Mouse (Mus musculus) frontal cortex, postnatal 10 days (tissue): ENCODE measurements around the gene Thtpa.
A peak's percentile ranks its signal among the peaks of the same experiment; 100 is the strongest.

Source experiments
- DNase-seq, 2 experiments: peaks; one replicate each; pipeline ENCODE4 v3.0.0; 2022; ENCODE audit warnings: low spot score in 2 of 2, mixed read lengths in 1 of 2

Thtpa gene

DNA sequence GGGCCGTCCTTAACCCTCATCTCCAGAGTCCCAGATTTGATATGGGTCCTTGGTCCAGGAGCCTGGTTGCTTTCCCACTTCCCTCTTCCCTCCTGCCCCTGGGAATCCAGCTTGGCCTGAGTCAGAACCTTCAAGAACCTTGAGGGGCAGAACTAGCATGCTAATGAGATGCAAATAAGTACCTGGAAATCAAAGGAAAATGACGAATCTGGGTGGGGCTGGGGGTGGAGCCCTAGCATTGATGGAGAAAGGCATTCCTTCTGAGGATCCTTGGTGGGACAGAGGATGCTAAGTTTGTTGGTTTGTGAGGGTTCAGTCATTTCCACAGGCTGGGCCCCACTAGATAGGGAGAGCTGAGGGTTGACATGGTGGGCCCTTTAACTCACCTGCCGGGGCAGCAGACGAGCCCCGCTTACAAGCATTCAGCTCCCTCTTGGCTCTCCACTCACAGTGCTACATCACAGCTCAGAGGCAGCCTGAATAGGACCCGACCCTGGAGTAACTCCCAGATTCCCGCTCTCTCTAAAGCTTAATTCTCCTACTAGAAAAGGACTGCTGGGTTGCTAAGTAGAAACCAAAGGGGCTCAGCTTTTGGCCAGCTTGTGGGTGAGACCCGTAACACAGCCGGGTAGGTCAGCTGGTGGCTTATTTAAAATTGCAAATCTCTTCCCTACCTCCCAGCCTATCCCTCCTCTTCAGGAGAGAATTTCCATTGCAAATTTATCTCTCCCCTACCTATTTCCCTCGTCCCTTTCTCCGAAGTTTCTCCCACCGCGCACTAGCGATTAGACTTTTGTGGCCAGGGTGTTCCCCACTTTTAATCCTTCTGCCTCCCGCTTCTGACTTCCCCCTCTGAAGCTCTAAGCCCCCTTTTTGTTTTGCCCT, 16.9 kb upstream of the Thtpa start:
- DNase-seq: no peak

DNA sequence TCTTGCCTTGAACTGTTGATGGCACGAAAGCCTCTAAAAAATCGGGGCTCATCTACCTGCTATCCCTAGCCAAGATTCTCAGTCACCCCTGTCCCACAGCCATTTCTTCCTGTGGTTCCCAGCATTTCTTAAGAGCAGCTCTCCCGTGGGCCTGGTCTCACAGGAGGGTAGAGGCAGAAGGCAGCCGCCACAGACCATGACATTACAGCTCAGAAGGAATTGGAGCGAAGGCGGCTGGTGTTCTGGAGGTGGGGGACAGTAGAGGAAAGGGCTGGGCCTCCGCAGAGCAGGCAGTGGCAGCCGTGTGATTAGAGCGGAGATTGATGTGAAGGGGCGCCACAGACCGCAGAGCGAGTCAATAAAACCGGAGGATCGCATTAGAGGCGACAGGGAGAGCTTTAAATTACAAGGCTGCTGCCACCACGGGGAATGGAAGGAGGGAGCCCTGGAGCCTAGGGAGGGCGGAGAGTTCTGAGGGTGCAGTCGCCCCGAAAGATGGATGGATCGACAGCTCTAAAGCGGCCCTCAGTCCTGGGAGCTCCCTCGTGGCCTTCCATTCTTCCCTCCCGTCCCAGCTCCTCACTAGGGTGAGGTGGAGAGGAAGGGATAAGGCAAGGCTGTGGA, 16.1 kb upstream of the Thtpa start:
- DNase-seq: no peak

DNA sequence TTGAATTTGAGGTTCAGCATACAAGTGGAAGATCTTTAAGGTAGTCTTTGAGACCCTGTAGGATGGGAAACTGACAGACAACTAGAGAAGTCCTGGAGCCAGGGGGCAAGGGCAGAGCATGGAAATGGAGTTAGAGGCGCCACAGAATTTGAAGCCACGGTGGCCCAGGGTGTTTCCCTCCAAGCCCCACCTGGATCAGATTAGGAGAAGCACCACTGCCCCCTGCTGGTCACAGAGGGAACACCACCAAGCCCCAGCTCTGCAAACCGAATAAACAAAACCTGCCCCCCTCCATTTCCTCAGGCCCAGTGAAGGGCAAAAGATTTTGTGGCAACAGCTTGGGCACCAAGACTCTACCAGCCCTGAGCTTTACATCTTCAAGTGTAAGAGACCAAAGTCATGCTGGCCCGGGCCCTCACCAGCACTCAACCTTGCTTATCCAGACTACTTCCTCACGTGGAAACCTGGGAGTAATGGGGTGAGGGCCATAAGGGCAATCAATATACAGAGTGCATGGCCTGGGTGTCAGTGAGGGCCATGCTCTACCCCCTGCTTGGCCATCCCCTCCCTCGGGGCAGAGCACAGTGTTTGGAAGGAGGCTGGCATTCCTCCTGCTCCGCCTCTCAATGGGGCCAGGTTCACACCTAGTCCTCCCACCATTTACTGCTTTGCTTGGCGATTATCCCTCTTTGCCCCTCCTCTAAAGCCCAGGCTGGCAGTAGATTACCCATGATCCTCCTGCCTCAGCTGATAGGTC, 15.2 kb upstream of the Thtpa start:
- peak in 1 of 2 experiments; percentile 67 for DNase-seq

DNA sequence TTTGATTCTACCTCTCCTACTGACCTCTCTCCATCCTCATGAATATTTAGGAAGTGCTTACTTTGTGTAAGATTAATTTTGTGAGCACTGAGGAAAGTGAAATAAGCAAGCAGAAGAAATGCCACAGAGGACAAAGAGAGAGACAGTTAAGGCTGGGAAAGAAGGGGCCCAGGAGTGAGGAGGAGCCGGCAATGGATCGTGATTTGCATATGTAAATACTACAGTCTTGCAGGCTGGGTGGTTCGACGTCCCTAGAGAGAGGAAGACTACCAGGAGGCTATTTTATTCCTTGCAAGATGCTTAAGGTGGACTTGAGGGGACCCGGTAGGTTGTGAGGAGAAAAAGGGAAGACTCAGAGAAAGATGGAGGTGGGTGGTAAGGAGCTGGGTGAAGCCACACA, 13.5 kb upstream of the Thtpa start:
- no peak for DNase-seq

DNA sequence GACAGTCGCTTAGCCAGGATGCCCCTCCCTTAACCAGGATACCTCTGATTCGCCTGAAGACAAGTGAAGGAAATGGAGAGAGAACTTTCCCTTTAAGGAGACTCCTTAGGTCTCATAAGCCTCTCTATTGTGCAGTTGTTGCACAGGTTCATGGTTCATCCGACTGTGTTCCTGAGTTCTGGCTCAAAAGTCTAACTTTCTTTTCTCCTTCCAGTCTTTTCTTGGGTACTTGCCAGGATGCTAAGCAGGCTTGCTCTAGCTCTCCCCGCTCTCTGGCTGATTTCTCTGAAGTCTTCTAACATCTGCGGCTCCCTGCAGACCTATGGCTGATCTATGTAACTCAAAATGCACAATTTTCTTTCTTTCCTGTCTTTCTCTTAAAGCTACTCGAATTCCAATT, 11.1 kb upstream of the Thtpa start:
- no peak for DNase-seq

DNA sequence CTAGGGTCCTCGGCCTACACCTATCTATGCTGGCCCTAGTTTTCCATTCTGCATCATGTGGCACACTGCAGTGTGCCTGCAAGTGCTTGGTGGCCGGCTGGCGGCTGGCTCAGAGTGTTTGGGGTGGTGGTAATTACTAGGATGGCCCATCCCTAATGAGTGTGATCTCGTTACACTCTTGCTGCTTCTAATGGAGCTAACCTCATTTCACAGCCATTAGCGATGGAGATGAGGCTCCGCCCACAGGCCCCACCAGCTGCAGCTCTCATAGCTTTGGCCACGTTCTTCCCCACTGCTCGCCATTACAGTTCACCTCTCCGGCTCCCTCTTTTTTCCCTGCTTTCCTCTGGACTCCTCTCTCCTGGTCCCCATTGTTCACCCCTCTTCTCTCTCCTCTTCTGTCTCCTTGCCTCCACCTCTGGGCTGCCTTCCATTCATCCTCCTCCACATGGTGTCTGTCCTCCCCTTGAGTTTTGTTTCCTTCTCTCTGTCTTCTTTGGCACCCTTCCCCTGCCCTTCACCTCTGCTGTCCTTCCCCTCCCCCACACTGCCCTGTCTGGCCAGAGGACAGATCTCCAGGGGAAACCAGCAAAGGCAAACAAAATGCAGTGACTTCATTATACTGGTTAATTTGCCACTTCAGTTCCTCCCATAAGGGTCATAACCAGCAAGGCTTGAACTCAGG, 9.1 kb upstream of the Thtpa start:
- no peak for DNase-seq

DNA sequence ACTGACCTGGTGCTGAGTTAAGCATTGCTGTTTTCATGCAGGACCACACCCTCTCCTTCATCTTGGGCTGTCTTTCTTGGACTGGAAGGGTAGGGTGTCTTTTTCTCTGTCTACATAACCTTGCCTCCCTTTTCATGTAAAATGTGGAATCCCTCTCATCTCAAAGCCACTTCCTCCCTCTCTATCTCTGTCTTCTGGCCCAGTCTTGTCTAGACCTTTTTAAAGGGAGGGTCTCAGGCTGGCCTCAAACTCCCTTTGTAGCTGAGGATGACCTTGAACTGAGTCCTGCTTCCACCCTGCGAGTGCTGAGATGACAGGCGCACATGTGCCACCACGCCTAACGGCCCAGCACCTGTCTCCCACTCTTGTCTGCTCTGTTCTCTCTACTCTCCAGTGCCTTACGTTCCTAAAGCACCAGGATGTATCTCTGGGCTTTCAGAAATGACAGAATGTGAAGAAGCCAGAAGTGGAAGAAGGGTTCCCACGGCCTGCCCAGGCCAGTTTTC, 8.5 kb upstream of the Thtpa start:
- DNase-seq: no peak

DNA sequence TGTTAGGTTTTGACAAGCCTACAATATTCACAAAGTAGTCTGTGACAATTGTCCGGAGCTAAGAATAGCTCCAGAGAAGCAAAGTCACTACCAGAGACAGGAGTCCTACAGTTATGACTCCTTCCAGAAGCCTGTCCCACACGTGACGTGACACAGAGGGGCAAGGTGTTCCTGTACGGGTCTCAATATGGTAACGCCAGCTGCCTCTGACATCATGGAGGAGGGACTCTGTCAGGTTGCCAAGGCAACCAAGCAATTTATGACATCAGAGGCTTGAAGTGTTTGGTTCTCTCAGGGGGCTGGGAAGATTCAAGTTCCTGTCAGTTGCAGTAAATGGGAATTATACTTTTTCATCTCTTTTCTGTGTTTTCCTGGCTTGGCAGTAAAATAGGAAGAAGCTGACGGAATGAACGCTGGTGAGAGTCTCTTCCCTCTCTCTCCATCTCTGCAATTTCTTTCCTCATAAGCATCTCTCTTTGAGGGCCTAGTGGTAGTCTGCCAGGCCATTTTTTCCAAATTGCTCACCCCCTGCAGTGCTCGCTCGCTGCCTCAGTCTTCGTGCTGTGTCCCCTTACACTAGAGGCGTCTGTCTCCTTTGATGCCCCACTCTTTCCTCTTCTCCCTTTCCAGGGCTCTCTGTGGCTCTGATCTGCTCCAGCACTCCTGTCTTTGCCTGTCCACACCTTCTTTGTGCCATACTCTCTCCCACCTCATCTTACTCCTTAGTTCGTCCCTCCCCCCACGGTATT, 5.2 kb upstream of the Thtpa start:
- DNase-seq: no peak

DNA sequence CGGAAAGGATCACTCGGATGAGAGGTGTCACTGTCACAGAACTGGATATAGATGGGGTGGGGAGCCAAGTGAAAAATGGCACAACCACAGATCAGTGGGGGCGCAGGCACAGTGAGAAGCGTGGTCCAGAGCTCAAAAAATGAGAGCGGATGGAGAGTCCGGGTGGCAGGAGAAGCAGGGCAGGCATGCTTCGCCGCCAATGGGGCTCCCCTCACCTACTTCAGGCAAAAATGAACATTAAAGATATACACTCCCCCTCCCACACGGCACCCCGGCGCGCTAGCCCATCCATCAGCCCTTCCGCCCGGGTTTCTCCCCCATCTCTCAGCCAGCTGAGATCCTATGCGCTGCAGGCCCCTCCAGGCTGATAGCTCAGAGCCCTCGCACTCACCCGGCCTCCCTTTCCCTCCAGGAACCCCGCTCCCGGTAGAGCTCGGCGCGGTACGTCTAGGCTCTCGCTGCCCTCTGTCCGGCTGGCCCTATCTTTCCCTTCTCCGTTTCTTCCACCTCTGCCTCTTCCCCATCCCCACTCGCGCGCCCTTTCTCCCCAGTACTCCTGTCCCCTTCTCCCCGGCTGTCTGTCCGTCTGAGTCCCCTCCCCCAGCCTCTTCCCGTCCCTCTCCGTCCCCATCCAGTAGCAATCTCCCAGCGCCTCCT, 3.2 kb upstream of the Thtpa start:
- peak in 1 of 2 experiments; percentile 54 for DNase-seq

DNA sequence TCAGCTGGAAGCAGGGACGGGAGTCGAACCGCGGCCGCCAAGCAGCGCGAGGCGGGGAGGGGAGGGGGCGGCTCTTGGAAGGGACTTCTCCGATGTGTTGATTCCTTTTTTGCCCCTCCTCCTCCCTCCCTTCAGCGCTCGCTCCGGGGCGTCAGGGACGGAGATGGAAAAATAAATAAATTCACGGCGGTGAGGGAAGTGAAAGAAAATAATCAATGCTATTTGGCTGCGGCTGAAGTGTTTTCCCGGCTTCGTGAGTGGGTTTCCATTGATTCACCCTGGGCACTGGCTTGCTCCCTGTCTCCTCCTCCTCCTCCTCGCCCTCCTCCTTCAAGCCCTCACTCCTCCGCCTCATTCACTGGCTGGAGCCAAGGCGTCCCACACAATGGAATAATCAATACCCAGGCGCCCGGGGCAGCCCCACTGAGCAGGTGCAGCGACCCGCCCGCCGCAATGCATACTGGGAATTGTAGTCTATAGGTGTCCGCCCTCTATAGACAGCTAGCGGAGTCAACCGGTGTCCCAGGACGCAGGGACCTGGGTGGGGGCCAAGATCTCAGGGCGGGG, 2.5 kb upstream of the Thtpa start, which contains the start of gene Zfhx2:
Zfhx2 (minus strand) TSS at position 314 of the 567 bp plus-strand sequence.
- DNase-seq: peak; percentile 92 to 93

DNA sequence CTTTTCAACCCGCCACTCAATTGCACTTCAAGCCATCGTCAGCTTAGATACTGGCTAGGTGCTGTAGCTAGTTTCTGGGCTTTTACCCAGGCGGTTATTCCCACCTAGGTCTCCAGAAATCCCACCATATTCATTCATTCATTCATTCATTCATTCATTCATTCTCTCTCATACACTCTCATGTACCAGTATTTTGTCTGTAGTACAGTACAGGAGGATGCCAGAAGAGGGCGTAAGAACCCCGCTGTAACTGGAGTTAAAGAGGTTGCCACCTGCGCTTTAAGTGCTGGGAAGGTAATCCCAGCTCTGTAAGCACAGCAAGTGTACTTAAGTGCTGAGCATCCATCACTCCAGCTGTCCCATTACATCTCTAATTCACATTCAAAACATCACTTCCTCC, 657 bp upstream of the Thtpa start:
- no peak for DNase-seq

DNA sequence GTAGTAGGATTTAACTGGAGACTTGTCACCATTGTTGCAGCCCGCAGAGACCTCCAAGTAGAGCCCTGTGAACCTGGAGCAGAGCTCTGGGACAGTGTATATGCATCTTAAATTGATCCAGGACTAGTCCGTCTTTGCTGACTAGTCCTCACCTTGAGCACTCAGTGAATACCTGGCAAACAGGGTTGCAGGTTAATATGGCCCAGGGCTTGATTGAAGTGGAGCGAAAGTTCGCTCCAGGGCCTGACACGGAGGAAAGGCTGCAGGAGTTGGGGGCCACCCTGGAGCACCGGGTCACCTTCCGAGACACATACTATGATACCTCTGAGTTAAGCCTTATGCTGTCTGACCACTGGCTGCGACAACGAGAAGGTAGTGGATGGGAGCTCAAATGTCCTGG, 679 bp downstream of the Thtpa start:
- DNase-seq: no peak

DNA sequence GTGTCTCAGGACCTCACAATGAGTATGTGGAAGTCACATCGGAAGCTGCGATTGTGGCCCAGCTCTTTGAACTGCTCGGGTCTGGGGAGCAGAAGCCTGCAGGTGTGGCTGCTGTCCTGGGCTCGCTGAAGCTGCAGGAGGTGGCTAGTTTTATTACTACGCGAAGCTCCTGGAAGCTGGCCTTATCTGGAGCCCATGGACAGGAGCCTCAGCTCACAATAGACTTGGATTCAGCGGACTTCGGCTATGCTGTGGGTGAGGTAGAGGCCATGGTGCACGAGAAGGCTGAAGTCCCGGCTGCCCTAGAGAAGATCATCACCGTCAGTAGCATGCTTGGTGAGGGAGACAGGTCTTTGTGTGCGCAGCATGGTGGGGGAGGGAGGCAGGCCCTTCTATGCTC, 1.1 kb downstream of the Thtpa start:
- DNase-seq: no peak

DNA sequence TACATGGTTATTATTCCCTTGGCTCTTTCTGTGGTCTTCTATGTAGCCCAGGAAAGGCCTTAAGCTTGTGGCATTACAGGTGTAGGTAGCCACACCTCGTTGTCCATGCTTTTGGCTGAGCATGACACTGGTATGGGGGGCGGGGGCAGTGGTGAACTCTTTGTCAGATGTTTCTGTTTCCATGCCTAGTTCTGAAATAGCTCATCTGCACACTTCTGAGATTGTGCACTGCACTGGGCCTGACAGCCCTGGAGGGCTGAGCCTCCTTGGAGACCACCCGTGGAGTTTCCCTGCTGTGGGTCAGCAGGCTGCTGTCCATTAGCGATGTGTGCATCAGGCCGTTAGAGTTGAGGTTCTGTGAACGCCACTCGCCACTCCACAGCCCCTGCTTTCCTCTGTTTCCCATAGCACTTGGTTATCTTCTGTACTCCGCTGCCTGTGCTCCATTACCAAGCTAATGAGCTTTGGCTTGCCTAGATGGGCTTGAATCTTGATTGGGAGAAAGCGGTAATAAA, 2.0 kb downstream of the Thtpa start:
- DNase-seq: no peak

DNA sequence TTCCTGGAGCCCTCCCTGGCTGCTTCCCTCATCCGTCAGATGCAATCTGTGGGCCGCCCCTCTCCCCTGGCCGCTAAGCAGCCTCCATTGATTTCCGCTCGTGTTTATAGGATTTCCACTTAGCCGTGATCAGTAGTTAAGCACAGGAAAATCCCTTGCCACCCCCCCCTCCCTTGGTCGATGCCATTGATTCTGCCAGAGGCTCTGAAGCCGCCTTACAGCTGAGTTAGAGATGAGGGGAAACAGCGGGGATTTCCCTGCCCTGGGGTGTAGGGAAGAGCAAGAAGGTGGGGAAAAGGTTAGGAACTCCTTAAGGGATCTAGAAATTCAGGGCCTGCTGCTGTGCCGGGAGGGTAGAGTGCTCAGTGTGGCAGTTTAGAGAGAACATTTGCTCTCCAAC, 3.1 kb downstream of the Thtpa start:
- no peak for DNase-seq

DNA sequence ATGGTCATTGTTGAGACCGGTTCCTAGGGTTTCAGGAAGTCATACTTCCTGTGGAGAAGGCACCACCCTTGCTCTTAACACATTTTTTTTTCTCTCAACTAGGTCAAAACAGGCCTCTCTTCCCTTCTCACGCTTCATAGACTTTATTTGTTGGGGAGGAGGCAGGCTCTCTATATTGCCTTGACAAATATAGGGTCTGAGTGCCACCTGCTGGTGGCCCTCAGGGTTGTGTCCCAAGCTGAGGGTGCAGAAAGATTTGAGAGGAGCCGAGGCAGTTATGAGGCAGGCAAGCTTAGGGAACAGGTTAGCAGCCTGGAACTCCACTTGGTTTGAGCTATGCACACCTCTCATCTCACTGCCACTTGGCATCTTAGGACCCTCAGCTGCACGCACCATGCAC, 3.5 kb downstream of the Thtpa start:
- no peak for DNase-seq

DNA sequence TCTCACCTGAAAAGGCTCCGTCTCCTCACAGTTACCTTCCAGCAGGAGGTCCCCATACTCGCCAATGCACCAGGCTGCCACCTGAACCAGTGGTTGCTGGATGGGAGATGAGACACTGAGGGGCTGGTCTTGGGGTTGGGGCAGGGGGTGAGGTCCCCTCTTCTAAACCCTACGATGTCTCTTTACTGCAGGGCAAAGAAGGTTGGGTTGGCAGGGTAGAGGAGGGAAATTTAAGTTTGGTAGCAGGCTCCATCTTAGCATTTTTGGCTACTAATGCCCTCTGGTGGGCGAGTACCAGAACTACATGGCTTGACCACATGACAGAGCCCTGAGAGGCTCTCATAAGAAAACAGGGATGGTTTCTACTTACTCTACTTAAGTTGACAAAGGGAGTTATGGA, 7.0 kb downstream of the Thtpa start:
- DNase-seq: no peak

DNA sequence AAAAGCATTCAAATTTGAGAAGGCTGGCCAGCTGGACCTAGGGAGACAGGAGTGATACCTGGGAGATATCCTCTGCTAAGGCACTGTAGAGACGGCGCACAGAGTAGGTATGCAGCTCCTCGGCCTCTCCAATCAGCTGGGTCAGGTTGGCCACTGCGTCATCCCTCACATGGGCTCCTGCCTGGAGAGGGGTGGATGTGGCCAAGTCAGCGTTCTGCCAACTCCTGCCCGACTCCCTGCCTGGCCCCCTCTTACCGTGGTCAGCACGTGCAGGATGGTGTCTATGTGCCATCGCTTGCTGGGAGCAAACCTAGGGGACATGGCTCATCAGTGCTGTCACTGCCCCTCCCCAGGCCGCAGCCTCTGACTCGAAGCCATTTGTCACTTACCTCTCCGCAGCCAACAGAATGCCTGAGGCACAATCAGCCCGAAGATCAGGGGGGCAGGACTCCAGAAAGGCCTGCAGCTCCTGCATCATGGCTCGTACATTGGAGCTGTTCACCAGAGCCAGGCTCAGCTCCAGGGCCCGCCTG, 7.7 kb downstream of the Thtpa start:
- no peak for DNase-seq

DNA sequence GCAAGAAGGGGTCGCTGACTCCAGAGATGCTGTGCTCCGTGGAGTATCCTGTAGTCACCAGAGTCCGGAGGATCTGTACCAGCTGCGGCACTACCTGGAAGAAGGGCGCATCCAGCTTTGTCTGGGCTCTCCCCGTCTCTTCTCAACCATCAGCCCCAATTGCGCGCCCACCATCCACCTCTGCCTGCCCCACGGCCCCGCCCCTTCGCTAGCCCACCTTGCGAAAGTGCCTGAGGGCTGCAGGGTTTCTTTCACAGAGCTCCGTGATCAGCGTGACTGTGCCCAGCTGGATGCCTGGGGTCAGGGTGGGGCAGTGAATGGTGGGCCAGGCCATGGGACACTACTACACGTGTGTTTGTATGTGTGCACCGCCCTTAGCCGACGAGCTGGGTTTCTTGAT, 9.8 kb downstream of the Thtpa start:
- DNase-seq: no peak

DNA sequence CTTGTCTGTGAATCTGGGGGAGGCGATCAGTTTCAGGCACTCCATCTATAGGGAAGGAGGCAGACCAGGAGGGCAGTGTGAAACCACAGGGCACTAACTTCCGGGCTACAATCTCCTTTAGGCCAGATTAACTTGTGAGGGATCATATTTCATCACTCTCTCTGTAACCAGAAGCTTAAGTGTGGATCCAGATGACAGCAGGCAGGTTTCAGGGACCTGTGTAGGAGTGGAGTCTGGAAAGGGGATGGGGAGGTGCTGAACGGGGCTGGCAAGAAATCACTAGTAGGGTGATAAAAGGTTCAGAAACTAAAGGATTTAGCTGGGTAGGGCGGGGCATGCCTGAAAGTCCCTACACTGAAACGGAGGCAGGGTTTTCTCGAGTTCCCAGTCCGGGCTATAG, 10.8 kb downstream of the Thtpa start:
- no peak for DNase-seq
